Mouse (Mus musculus): Measurements from ENCODE around the gene Acad10.
A peak's percentile ranks its signal among the peaks of the same experiment; 100 is the strongest.

GRCm38 (mm10) chr5:121601547-121602299 is 58.6 kb downstream of the Acad10 start:
- TF ChIP-seq ZMIZ1 (IDR thresholded peaks at IDR 0.05; ENCODE audit: low read depth, low read length) (no peak), USF1 (IDR thresholded peaks at IDR 0.05; ENCODE audit: low read depth, low read length) (no peak), CTCF (conservative IDR thresholded peaks at IDR 0.05 in 1 of 2, IDR thresholded peaks at IDR 0.05 in 1 of 2; ENCODE audit: low read depth in 2 of 2, low read length in 2 of 2) (peak; percentile 92 to 99), ZNF384 (IDR thresholded peaks at IDR 0.05; ENCODE audit: low read depth, low read length) (no peak)

Measured in CH12.LX (cell line).